ENCODE assay signal across 18 mouse cellular contexts in genomic region chr8:96429708-96430107, GRCm38 (mm10).
DNase-seq lines count a peak whose midpoint lies in the region; ATAC-seq and TF ChIP-seq lines count a peak whose summit lies in the region.
"Had no signal": no experiment of that assay in that cellular context is flagged by ENCODE, and none has a peak within 500 bp of the region (broad histone marks: within the 10 kb centered on the region; RNA-seq: fewer than 3 reads in every experiment).

No protein-coding gene starts in this region.

- H3K4me2 ChIP-seq in forebrain, embryonic 15.5 days (replicated peaks) = no peak overlapping the region
- no peak overlapping the region for H3K4me2 ChIP-seq in kidney, postnatal 0 days (ENCODE audit: low read length)
- no peak overlapping the region for H3K4me2 ChIP-seq in midbrain, embryonic 15.5 days
- H3K4me2 ChIP-seq in midbrain, embryonic 16.5 days (ENCODE audit: low read length) = no peak overlapping the region
- H3K4me2 ChIP-seq: heart, embryonic 11.5 days; stomach, embryonic 15.5 days had no signal

- H3K4me3 ChIP-seq in forebrain, embryonic 15.5 days = no peak overlapping the region
- H3K4me3 ChIP-seq in forebrain, embryonic 10.5 days = no peak overlapping the region
- no peak overlapping the region for H3K4me3 ChIP-seq in kidney, postnatal 0 days (replicated peaks; ENCODE audit: low read depth, low read length)
- H3K4me3 ChIP-seq in midbrain, embryonic 15.5 days = no peak overlapping the region
- no peak overlapping the region for H3K4me3 ChIP-seq in midbrain, embryonic 16.5 days (ENCODE audit: low read depth, low read length)
- no peak overlapping the region for H3K4me3 ChIP-seq in cortical plate, adult 2 months (ENCODE audit: insufficient read depth, low read length)
- H3K4me3 ChIP-seq: stomach, embryonic 15.5 days had no signal

- H3K36me3 ChIP-seq in forebrain, embryonic 15.5 days = no peaks in the 10 kb centered on the region
- H3K36me3 ChIP-seq in forebrain, embryonic 10.5 days (replicated peaks) = no peaks in the 10 kb centered on the region
- no peaks in the 10 kb centered on the region for H3K36me3 ChIP-seq in kidney, postnatal 0 days (ENCODE audit: insufficient read depth, low read length)
- H3K36me3 ChIP-seq in midbrain, embryonic 15.5 days (replicated peaks) = no peaks in the 10 kb centered on the region
- H3K36me3 ChIP-seq in midbrain, embryonic 16.5 days (ENCODE audit: control insufficient read depth, insufficient read depth, low read length) = no peaks in the 10 kb centered on the region
- H3K36me3 ChIP-seq: stomach, embryonic 15.5 days had no signal

- TF ChIP-seq POLR2A in cortical plate, adult 2 months (IDR thresholded peaks at IDR 0.05; ENCODE audit: extremely low read depth, insufficient read depth, low read length) = no peak

- H3K27me3 ChIP-seq in forebrain, embryonic 15.5 days = no peaks in the 10 kb centered on the region
- no peaks in the 10 kb centered on the region for H3K27me3 ChIP-seq in forebrain, embryonic 10.5 days (ENCODE audit: poor library complexity, severe bottlenecking)
- no peaks in the 10 kb centered on the region for H3K27me3 ChIP-seq in kidney, postnatal 0 days (ENCODE audit: insufficient read depth, low read length)
- no peaks in the 10 kb centered on the region for H3K27me3 ChIP-seq in midbrain, embryonic 15.5 days (replicated peaks)
- H3K27me3 ChIP-seq in midbrain, embryonic 16.5 days (ENCODE audit: control insufficient read depth, insufficient read depth, low read depth, low read length) = no peaks in the 10 kb centered on the region
- H3K27me3 ChIP-seq: stomach, embryonic 15.5 days had no signal

- DNase-seq in forebrain, embryonic 10.5 days (ENCODE audit: extremely low spot score, low spot score) = no peak
- DNase-seq in kidney, postnatal 0 days (ENCODE audit: low spot score) = peak; percentile 8
- DNase-seq in kidney, adult 18-20 months = no peak
- DNase-seq in spleen, adult 18-20 months = no peak
- DNase-seq: cerebellum, adult 9-10 months; kidney, adult 2 months; kidney, postnatal 14 days; left cerebral cortex, postnatal 4 days; liver; retina, postnatal 1 day; thymus, adult 2 months had no signal

- no peaks in the 10 kb centered on the region for H3K4me1 ChIP-seq in forebrain, embryonic 15.5 days
- no peaks in the 10 kb centered on the region for H3K4me1 ChIP-seq in forebrain, embryonic 10.5 days
- H3K4me1 ChIP-seq in kidney, postnatal 0 days (replicated peaks; ENCODE audit: insufficient read depth, low read length) = no peaks in the 10 kb centered on the region
- no peaks in the 10 kb centered on the region for H3K4me1 ChIP-seq in midbrain, embryonic 15.5 days
- H3K4me1 ChIP-seq in midbrain, embryonic 16.5 days (ENCODE audit: control insufficient read depth, insufficient read depth, low read length) = peaks cover 3% of the 10 kb centered on the region; the same call in 1 of the 2 replicates
- H3K4me1 ChIP-seq in cortical plate, adult 2 months (ENCODE audit: control insufficient read depth, insufficient read depth, low read length) = no peaks in the 10 kb centered on the region
- H3K4me1 ChIP-seq: stomach, embryonic 15.5 days had no signal

- TF ChIP-seq CTCF in kidney, postnatal 0 days (IDR thresholded peaks at IDR 0.05; ENCODE audit: low read depth) = peak; percentile 43; the same call in 1 of the 2 replicates
- peak; percentile 39 for TF ChIP-seq CTCF in cortical plate, adult 2 months (IDR thresholded peaks at IDR 0.05; ENCODE audit: extremely low read depth, insufficient read depth, low read length)

- no peaks in the 10 kb centered on the region for H3K9me3 ChIP-seq in forebrain, embryonic 15.5 days
- no peaks in the 10 kb centered on the region for H3K9me3 ChIP-seq in forebrain, embryonic 10.5 days
- no peaks in the 10 kb centered on the region for H3K9me3 ChIP-seq in kidney, postnatal 0 days (replicated peaks; ENCODE audit: low read length)
- H3K9me3 ChIP-seq in midbrain, embryonic 15.5 days = no peaks in the 10 kb centered on the region
- H3K9me3 ChIP-seq in midbrain, embryonic 16.5 days (replicated peaks; ENCODE audit: control insufficient read depth, low read length, poor library complexity, severe bottlenecking) = no peaks in the 10 kb centered on the region
- H3K9me3 ChIP-seq: stomach, embryonic 15.5 days had no signal

- no peak overlapping the region for H3K9ac ChIP-seq in forebrain, embryonic 15.5 days (replicated peaks)
- no peak overlapping the region for H3K9ac ChIP-seq in kidney, postnatal 0 days (ENCODE audit: low read depth, low read length)
- no peak overlapping the region for H3K9ac ChIP-seq in midbrain, embryonic 15.5 days
- no peak overlapping the region for H3K9ac ChIP-seq in midbrain, embryonic 16.5 days (ENCODE audit: low read depth, low read length)
- H3K9ac ChIP-seq: stomach, embryonic 15.5 days had no signal

- H3K27ac ChIP-seq in forebrain, embryonic 15.5 days (replicated peaks) = no peak overlapping the region
- no peak overlapping the region for H3K27ac ChIP-seq in forebrain, embryonic 10.5 days
- H3K27ac ChIP-seq in kidney, postnatal 0 days = no peak overlapping the region
- H3K27ac ChIP-seq in midbrain, embryonic 15.5 days = no peak overlapping the region
- H3K27ac ChIP-seq in midbrain, embryonic 16.5 days (ENCODE audit: low read length) = no peak overlapping the region
- no peak overlapping the region for H3K27ac ChIP-seq in cortical plate, adult 2 months (ENCODE audit: insufficient read depth, low read length)
- H3K27ac ChIP-seq: stomach, embryonic 15.5 days had no signal

- 0 out of 2 replicates have a peak, but pooled peaks have one; percentile 61 for ATAC-seq in forebrain, embryonic 15.5 days (replicated peaks)
- ATAC-seq in kidney, postnatal 0 days (replicated peaks; ENCODE audit: low FRiP score, low read depth) = no peak
- ATAC-seq in midbrain, embryonic 15.5 days (replicated peaks) = 0 out of 2 replicates have a peak, but pooled peaks have one; percentile 17
- ATAC-seq in midbrain, embryonic 16.5 days = no peak
- ATAC-seq: lung, postnatal 0 days had no signal

- WGBS in forebrain, embryonic 15.5 days = 51% methylated on average over 1 of the region's 1 CpGs
- 53% methylated on average over 1 of the region's 1 CpGs for WGBS in forebrain, embryonic 10.5 days
- WGBS in kidney, postnatal 0 days = 51% methylated on average over 1 of the region's 1 CpGs
- 33% methylated on average over 1 of the region's 1 CpGs for WGBS in midbrain, embryonic 15.5 days
- 43% methylated on average over 1 of the region's 1 CpGs for WGBS in midbrain, embryonic 16.5 days

Comparison
In these comparisons a context has a peak if more than half of its experiments do, and no peak if none do; other contexts are left out.
1. ATAC-seq: peak in forebrain, embryonic 15.5 days (single experiment) and midbrain, embryonic 15.5 days (single experiment); none in kidney, postnatal 0 days (single experiment) and midbrain, embryonic 16.5 days (single experiment).